Mouse (Mus musculus): ENCODE results near the gene Stard13.

The Stard13 gene

GRCm38 (mm10) chr5:151142671-151143601 is 90.7 kb downstream of the Stard13 start:
- in situ Hi-C loops (cut with MboI, MseI): no loop called here

GRCm38 (mm10) chr5:151142241-151142640 is 91.4 kb downstream of the Stard13 start:
- in situ Hi-C loops (cut with MboI, MseI): no loop called here

- in situ Hi-C loops (cut with MboI, MseI): no loop called here
These were observed 95.7 kb downstream of the Stard13 start for GRCm38 (mm10) chr5:151137901-151138300.

GRCm38 (mm10) chr5:151137311-151137710 is 96.3 kb downstream of the Stard13 start:
- in situ Hi-C loops (cut with MboI, MseI): no loop called here

- in situ Hi-C loops (cut with MboI, MseI): no loop called here
These were observed 97.7 kb downstream of the Stard13 start for GRCm38 (mm10) chr5:151135965-151136364.

- in situ Hi-C loops (cut with MboI, MseI): no loop called here
These were observed 98.4 kb downstream of the Stard13 start for GRCm38 (mm10) chr5:151135078-151135826.

GRCm38 (mm10) chr5:151134202-151134601 is 99.4 kb downstream of the Stard13 start:
- in situ Hi-C loops (cut with MboI, MseI): no loop called here

GRCm38 (mm10) chr5:151133744-151134143 is 99.9 kb downstream of the Stard13 start:
- in situ Hi-C loops (cut with MboI, MseI): no loop called here

GRCm38 (mm10) chr5:151129762-151130161 is 103.9 kb downstream of the Stard13 start:
- in situ Hi-C loops (cut with MboI, MseI): no loop called here

- in situ Hi-C loops (cut with MboI, MseI): no loop called here
These were observed 106.3 kb downstream of the Stard13 start for GRCm38 (mm10) chr5:151127298-151127717.

GRCm38 (mm10) chr5:151126608-151127005 is 107.0 kb downstream of the Stard13 start:
- in situ Hi-C loops (cut with MboI, MseI): no loop called here

- in situ Hi-C loops (cut with MboI, MseI): no loop called here
These were observed 107.5 kb downstream of the Stard13 start for GRCm38 (mm10) chr5:151125985-151126607.

- in situ Hi-C loops (cut with MboI, MseI): no loop called here
These were observed 115.8 kb downstream of the Stard13 start for GRCm38 (mm10) chr5:151117846-151118245.

GRCm38 (mm10) chr5:151116192-151116887 is 117.3 kb downstream of the Stard13 start:
- in situ Hi-C loops (cut with MboI, MseI): no loop called here

- in situ Hi-C loops (cut with MboI, MseI): no loop called here
These were observed 120.9 kb downstream of the Stard13 start for GRCm38 (mm10) chr5:151112743-151113142.

- in situ Hi-C loops (cut with MboI, MseI): no loop called here
These were observed 122.4 kb downstream of the Stard13 start for GRCm38 (mm10) chr5:151111080-151111871.

GRCm38 (mm10) chr5:151110461-151110908 is 123.2 kb downstream of the Stard13 start:
- in situ Hi-C loops (cut with MboI, MseI): no loop called here

GRCm38 (mm10) chr5:151109822-151110221 is 123.8 kb downstream of the Stard13 start:
- in situ Hi-C loops (cut with MboI, MseI): loop anchor here in 1 of 2 experiments (10.0 kb wide), 1 partner anchor 255 kb away; no protein-coding TSS in a partner anchor

GRCm38 (mm10) chr5:151108955-151109354 is 124.7 kb downstream of the Stard13 start:
- in situ Hi-C loops (cut with MboI, MseI): loop anchor here in 1 of 2 experiments (10.0 kb wide), 1 partner anchor 256 kb away; no protein-coding TSS in a partner anchor

- in situ Hi-C loops (cut with MboI, MseI): loop anchor here in 1 of 2 experiments (10.0 kb wide), 1 partner anchor 256 kb away; no protein-coding TSS in a partner anchor
These were observed 125.2 kb downstream of the Stard13 start for GRCm38 (mm10) chr5:151108291-151108897.
